Mouse (Mus musculus): Measurements from ENCODE around the gene Jund. TPM values are rescaled to one million over a fixed set of nuclear protein-coding genes. Genes with fewer than 3 reads are reported as not detected.
A peak's percentile ranks its signal among the peaks of the same experiment; 100 is the strongest.

Jund gene
- 17.9 and 22.0 TPM in 2 replicates for polyA plus RNA-seq (2015; fragmentation: Nextera tagmentation; extraction: Ambion mirVana)

- Histone ChIP-seq H3K4me2 (peak within 1 kb of the TSS; percentile 98), H3K9me3 (replicated peaks) (no peaks in the 10 kb centered on the region), H3K36me3 (no peaks in the 10 kb centered on the region), H3K27me3 (no peaks in the 10 kb centered on the region), H3K27ac (peak within 1 kb of the TSS; percentile 97), H3K9ac (peak within 1 kb of the TSS; percentile 99), H3K4me3 (replicated peaks) (peak within 1 kb of the TSS; percentile 93), H3K4me1 (replicated peaks) (peaks cover 68% of the 10 kb centered on the region)
- DNase-seq (peak; percentile 98), ATAC-seq (ENCODE audit: low read depth) (peak; percentile 83)
- 1% methylated on average over 58 of the region's 69 CpGs for WGBS (ENCODE audit: insufficient replicate concordance)
These were observed at the start of gene Jund for GRCm38 (mm10) chr8:70698310-70699109. TSS of gene Jund (plus strand) at chr8:70698949.

- Histone ChIP-seq H3K9ac (no peak overlapping the region), H3K27ac (peak overlapping the region; percentile 58; the same call in 1 of the 2 replicates), H3K36me3 (peaks cover 32% of the 10 kb centered on the region), H3K4me1 (replicated peaks) (peaks cover 51% of the 10 kb centered on the region), H3K9me3 (replicated peaks) (no peaks in the 10 kb centered on the region), H3K27me3 (no peaks in the 10 kb centered on the region), H3K4me2 (no peak overlapping the region), H3K4me3 (replicated peaks) (no peak overlapping the region)
- ATAC-seq (ENCODE audit: low read depth) (peak; percentile 16; the same call in 1 of the 2 replicates), DNase-seq (no peak)
- 78% methylated on average over 4 of the region's 4 CpGs for WGBS (ENCODE audit: insufficient replicate concordance)
These were observed 49.4 kb upstream of the Jund start for GRCm38 (mm10) chr8:70649324-70649723.

- H3K27ac ChIP-seq, result no peak overlapping the region
- peaks cover 53% of the 10 kb centered on the region for H3K4me1 ChIP-seq (replicated peaks)
- ATAC-seq (ENCODE audit: low read depth) (no peak), DNase-seq (no peak)
- no peak overlapping the region for H3K9ac ChIP-seq
- no peaks in the 10 kb centered on the region for H3K27me3 ChIP-seq
- no peak overlapping the region for H3K4me2 ChIP-seq
- 92% methylated on average over 17 of the region's 17 CpGs for WGBS (ENCODE audit: insufficient replicate concordance)
- peaks cover 41% of the 10 kb centered on the region for H3K36me3 ChIP-seq
- H3K4me3 ChIP-seq (replicated peaks), result no peak overlapping the region
- no peaks in the 10 kb centered on the region for H3K9me3 ChIP-seq (replicated peaks)
These were observed 48.4 kb upstream of the Jund start for GRCm38 (mm10) chr8:70650351-70650750.

GRCm38 (mm10) chr8:70653226-70653625 lies 45.5 kb upstream of the Jund start:
- Histone ChIP-seq H3K4me1 (replicated peaks) (peaks cover 37% of the 10 kb centered on the region), H3K4me3 (replicated peaks) (no peak overlapping the region), H3K9me3 (replicated peaks) (no peaks in the 10 kb centered on the region), H3K4me2 (no peak overlapping the region), H3K27me3 (no peaks in the 10 kb centered on the region), H3K36me3 (peaks cover 62% of the 10 kb centered on the region), H3K9ac (no peak overlapping the region), H3K27ac (no peak overlapping the region)
- 39% methylated on average over 2 of the region's 2 CpGs for WGBS (ENCODE audit: insufficient replicate concordance)
- ATAC-seq (ENCODE audit: low read depth) (no peak), DNase-seq (no peak)

- no peak overlapping the region for H3K4me3 ChIP-seq (replicated peaks)
- H3K36me3 ChIP-seq, result peaks cover 59% of the 10 kb centered on the region
- H3K9me3 ChIP-seq (replicated peaks), result no peaks in the 10 kb centered on the region
- 41% methylated on average over 1 of the region's 1 CpGs for WGBS (ENCODE audit: insufficient replicate concordance)
- H3K27me3 ChIP-seq, result no peaks in the 10 kb centered on the region
- H3K4me2 ChIP-seq, result no peak overlapping the region
- no peak overlapping the region for H3K27ac ChIP-seq
- H3K4me1 ChIP-seq (replicated peaks), result peaks cover 37% of the 10 kb centered on the region
- DNase-seq (no peak), ATAC-seq (ENCODE audit: low read depth) (no peak)
- no peak overlapping the region for H3K9ac ChIP-seq
These were observed 44.6 kb upstream of the Jund start for GRCm38 (mm10) chr8:70654121-70654520.

- Histone ChIP-seq H3K36me3 (peaks cover 52% of the 10 kb centered on the region), H3K4me1 (replicated peaks) (peaks cover 37% of the 10 kb centered on the region), H3K27me3 (no peaks in the 10 kb centered on the region), H3K9me3 (replicated peaks) (no peaks in the 10 kb centered on the region), H3K27ac (no peak overlapping the region), H3K4me2 (no peak overlapping the region), H3K4me3 (replicated peaks) (no peak overlapping the region), H3K9ac (no peak overlapping the region)
- DNase-seq (no peak), ATAC-seq (ENCODE audit: low read depth) (no peak)
- WGBS (ENCODE audit: insufficient replicate concordance), result 62% methylated on average over 2 of the region's 2 CpGs
These were observed 43.3 kb upstream of the Jund start for GRCm38 (mm10) chr8:70655469-70655868.

GRCm38 (mm10) chr8:70656193-70656790 lies 42.5 kb upstream of the Jund start:
- Histone ChIP-seq H3K36me3 (peaks cover 46% of the 10 kb centered on the region), H3K4me2 (no peak overlapping the region), H3K27ac (no peak overlapping the region; the same call in 1 of the 2 replicates), H3K9me3 (replicated peaks) (no peaks in the 10 kb centered on the region), H3K4me1 (replicated peaks) (peaks cover 45% of the 10 kb centered on the region), H3K27me3 (no peaks in the 10 kb centered on the region), H3K9ac (no peak overlapping the region), H3K4me3 (replicated peaks) (no peak overlapping the region)
- DNase-seq, result no peak
- WGBS (ENCODE audit: insufficient replicate concordance), result 77% methylated on average over 13 of the region's 13 CpGs
- no peak for ATAC-seq (ENCODE audit: low read depth)

GRCm38 (mm10) chr8:70657214-70657613 lies 41.5 kb upstream of the Jund start:
- 0 out of 2 replicates have a peak overlapping the region, but pooled peaks have one; percentile 13 for H3K9ac ChIP-seq
- DNase-seq, result no peak
- 84% methylated on average over 3 of the region's 3 CpGs for WGBS (ENCODE audit: insufficient replicate concordance)
- H3K4me2 ChIP-seq, result no peak overlapping the region
- ATAC-seq (ENCODE audit: low read depth), result no peak
- H3K4me1 ChIP-seq (replicated peaks), result peaks cover 50% of the 10 kb centered on the region
- H3K4me3 ChIP-seq (replicated peaks), result no peak overlapping the region
- H3K36me3 ChIP-seq, result peaks cover 39% of the 10 kb centered on the region
- no peaks in the 10 kb centered on the region for H3K27me3 ChIP-seq
- no peak overlapping the region for H3K27ac ChIP-seq
- no peaks in the 10 kb centered on the region for H3K9me3 ChIP-seq (replicated peaks)

GRCm38 (mm10) chr8:70657739-70658138 lies 41.0 kb upstream of the Jund start:
- WGBS (ENCODE audit: insufficient replicate concordance), result 90% methylated on average over 2 of the region's 2 CpGs
- ATAC-seq (ENCODE audit: low read depth) (no peak), DNase-seq (no peak)
- no peaks in the 10 kb centered on the region for H3K9me3 ChIP-seq (replicated peaks)
- H3K36me3 ChIP-seq, result peaks cover 35% of the 10 kb centered on the region
- no peak overlapping the region for H3K27ac ChIP-seq
- H3K4me2 ChIP-seq, result peak overlapping the region; percentile 89
- H3K4me3 ChIP-seq (replicated peaks), result no peak overlapping the region
- no peaks in the 10 kb centered on the region for H3K27me3 ChIP-seq
- H3K9ac ChIP-seq, result peak overlapping the region; percentile 13; the same call in 1 of the 2 replicates
- peaks cover 50% of the 10 kb centered on the region for H3K4me1 ChIP-seq (replicated peaks)

- H3K9me3 ChIP-seq (replicated peaks), result no peaks in the 10 kb centered on the region
- peak overlapping the region; percentile 80 for H3K4me3 ChIP-seq (replicated peaks)
- ATAC-seq (ENCODE audit: low read depth) (peak; percentile 60), DNase-seq (no peak)
- peak overlapping the region; percentile 87 for H3K9ac ChIP-seq
- H3K27ac ChIP-seq, result peak overlapping the region; percentile 86
- 2% methylated on average over 31 of the region's 31 CpGs for WGBS (ENCODE audit: insufficient replicate concordance)
- peaks cover 46% of the 10 kb centered on the region for H3K4me1 ChIP-seq (replicated peaks)
- no peaks in the 10 kb centered on the region for H3K27me3 ChIP-seq
- H3K4me2 ChIP-seq, result peak overlapping the region; percentile 89
- peaks cover 33% of the 10 kb centered on the region for H3K36me3 ChIP-seq
These were observed 39.7 kb upstream of the Jund start for GRCm38 (mm10) chr8:70658897-70659603.

GRCm38 (mm10) chr8:70659604-70660272 lies 39.0 kb upstream of the Jund start:
- ATAC-seq (ENCODE audit: low read depth) (peak; percentile 92), DNase-seq (peak; percentile 92)
- H3K9ac ChIP-seq, result peak overlapping the region; percentile 87
- peak overlapping the region; percentile 80 for H3K4me3 ChIP-seq (replicated peaks)
- H3K4me2 ChIP-seq, result peak overlapping the region; percentile 89
- H3K27me3 ChIP-seq, result no peaks in the 10 kb centered on the region
- 2% methylated on average over 44 of the region's 44 CpGs for WGBS (ENCODE audit: insufficient replicate concordance)
- peak overlapping the region; percentile 86 for H3K27ac ChIP-seq
- H3K4me1 ChIP-seq (replicated peaks), result peaks cover 44% of the 10 kb centered on the region
- no peaks in the 10 kb centered on the region for H3K9me3 ChIP-seq (replicated peaks)
- H3K36me3 ChIP-seq, result peaks cover 28% of the 10 kb centered on the region
